In genomic region chr5:68007074-68007473, GRCm38 (mm10) we compare ENCODE assay signal across 18 mouse cellular contexts. TPM values are rescaled to one million over a fixed set of nuclear protein-coding genes. Genes with fewer than 3 reads are reported as not detected.
"Had no signal": no experiment of that assay in that cellular context is flagged by ENCODE, and none has a peak within 500 bp of the region (broad histone marks: within the 10 kb centered on the region; RNA-seq: fewer than 3 reads in every experiment).

No protein-coding gene starts in this region.

- DNase-seq: kidney, adult 9 months; kidney, postnatal 25 days; layer of hippocampus, adult 9-11 months; liver, postnatal 0 days; lung, embryonic 14.5 days; midbrain, embryonic 14.5 days; right cerebral cortex, adult 18-20 months; right cerebral cortex, postnatal 14 days; right cerebral cortex, postnatal 4 days; thymus, postnatal 25 days had no signal

- ATAC-seq: liver, postnatal 0 days; lung, postnatal 0 days had no signal

RNA-seq across cellular contexts. Expression of gene Grxcr1, which starts 24.6 kb away (rescaled TPM):
- total RNA-seq: layer of hippocampus, adult 2 months; layer of hippocampus, postnatal 25 days; left cerebral cortex, adult 2 months; left cerebral cortex, postnatal 10 days; left cerebral cortex, postnatal 36 days; megakaryocyte-erythroid progenitor cell, adult 5-6 weeks; midbrain, postnatal 0 days had no signal
